Mouse (Mus musculus): Measurements from ENCODE around the gene Cacna1d. TPM values are rescaled to one million over a fixed set of nuclear protein-coding genes. Genes with fewer than 3 reads are reported as not detected.

Gene Cacna1d
- total RNA-seq, 4 experiments from 2014 or later = 0.05 to 0.19 (median 0.19) TPM; not detected in 1

GRCm38 (mm10) chr14:30340140-30340539 lies 151.1 kb downstream of the Cacna1d start:
- no peak for DNase-seq (ENCODE audit: low spot score in 2 of 2)

GRCm38 (mm10) chr14:30331856-30332255 lies 159.4 kb downstream of the Cacna1d start:
- no peak for DNase-seq (ENCODE audit: low spot score in 2 of 2)

GRCm38 (mm10) chr14:30330416-30331181 lies 160.7 kb downstream of the Cacna1d start:
- DNase-seq (ENCODE audit: low spot score in 2 of 2) = no peak

- no peak for DNase-seq (ENCODE audit: low spot score in 2 of 2)
These were observed 162.1 kb downstream of the Cacna1d start for GRCm38 (mm10) chr14:30329109-30329508.

GRCm38 (mm10) chr14:30327452-30327851 lies 163.8 kb downstream of the Cacna1d start:
- DNase-seq (ENCODE audit: low spot score in 2 of 2) = no peak

- no peak for DNase-seq (ENCODE audit: low spot score in 2 of 2)
These were observed 164.2 kb downstream of the Cacna1d start for GRCm38 (mm10) chr14:30327051-30327450.

GRCm38 (mm10) chr14:30326226-30326625 lies 165.0 kb downstream of the Cacna1d start:
- no peak for DNase-seq (ENCODE audit: low spot score in 2 of 2)

GRCm38 (mm10) chr14:30324994-30325393 lies 166.3 kb downstream of the Cacna1d start:
- DNase-seq (ENCODE audit: low spot score in 2 of 2) = no peak

GRCm38 (mm10) chr14:30318715-30319437 lies 172.4 kb downstream of the Cacna1d start:
- DNase-seq (ENCODE audit: low spot score in 2 of 2) = no peak

GRCm38 (mm10) chr14:30318293-30318692 lies 173.0 kb downstream of the Cacna1d start:
- DNase-seq (ENCODE audit: low spot score in 2 of 2) = no peak

- DNase-seq (ENCODE audit: low spot score in 2 of 2) = no peak
These were observed 173.6 kb downstream of the Cacna1d start for GRCm38 (mm10) chr14:30317616-30318015.

- DNase-seq (ENCODE audit: low spot score in 2 of 2) = no peak
These were observed 179.9 kb downstream of the Cacna1d start for GRCm38 (mm10) chr14:30311206-30311889.

GRCm38 (mm10) chr14:30310236-30310635 lies 181.0 kb downstream of the Cacna1d start:
- DNase-seq (ENCODE audit: low spot score in 2 of 2) = no peak

- no peak for DNase-seq (ENCODE audit: low spot score in 2 of 2)
These were observed 185.0 kb downstream of the Cacna1d start for GRCm38 (mm10) chr14:30306221-30306620.

- no peak for DNase-seq (ENCODE audit: low spot score in 2 of 2)
These were observed 191.3 kb downstream of the Cacna1d start for GRCm38 (mm10) chr14:30299946-30300345.

- DNase-seq (ENCODE audit: low spot score in 2 of 2) = no peak
These were observed 193.8 kb downstream of the Cacna1d start for GRCm38 (mm10) chr14:30297492-30297891.

GRCm38 (mm10) chr14:30292135-30292463 lies 199.2 kb downstream of the Cacna1d start:
- no peak for DNase-seq (ENCODE audit: low spot score in 2 of 2)

GRCm38 (mm10) chr14:30291389-30292134 lies 199.7 kb downstream of the Cacna1d start:
- no peak for DNase-seq (ENCODE audit: low spot score in 2 of 2)

GRCm38 (mm10) chr14:30284446-30284845 lies 206.8 kb downstream of the Cacna1d start:
- DNase-seq (ENCODE audit: low spot score in 2 of 2) = no peak

GRCm38 (mm10) chr14:30284022-30284421 lies 207.2 kb downstream of the Cacna1d start:
- no peak for DNase-seq (ENCODE audit: low spot score in 2 of 2)

GRCm38 (mm10) chr14:30275572-30275971 lies 215.7 kb downstream of the Cacna1d start:
- DNase-seq (ENCODE audit: low spot score in 2 of 2) = no peak
